Mouse (Mus musculus): ENCODE results near the gene Mllt3.

The Mllt3 gene

GRCm38 (mm10) chr4:87775721-87776120 lies 257.4 kb downstream of the Mllt3 start:
- no peak for DNase-seq (ENCODE audit: low spot score in 2 of 2)

- DNase-seq (ENCODE audit: low spot score in 2 of 2): no peak
Measured at GRCm38 (mm10) chr4:87774515-87774914, 258.6 kb downstream of the Mllt3 start.

GRCm38 (mm10) chr4:87767711-87768561 lies 265.2 kb downstream of the Mllt3 start:
- peak in 1 of 2 experiments; percentile 27 for DNase-seq (ENCODE audit: low spot score in 2 of 2)

GRCm38 (mm10) chr4:87765729-87766128 lies 267.4 kb downstream of the Mllt3 start:
- DNase-seq (ENCODE audit: low spot score in 2 of 2): no peak

- no peak for DNase-seq (ENCODE audit: low spot score in 2 of 2)
Measured at GRCm38 (mm10) chr4:87761075-87761474, 272.1 kb downstream of the Mllt3 start.

GRCm38 (mm10) chr4:87760297-87760696 lies 272.9 kb downstream of the Mllt3 start:
- DNase-seq (ENCODE audit: low spot score in 2 of 2): no peak

- DNase-seq (ENCODE audit: low spot score in 2 of 2): no peak
Measured at GRCm38 (mm10) chr4:87759625-87760024, 273.5 kb downstream of the Mllt3 start.

GRCm38 (mm10) chr4:87759110-87759509 lies 274.1 kb downstream of the Mllt3 start:
- DNase-seq (ENCODE audit: low spot score in 2 of 2): no peak

GRCm38 (mm10) chr4:87751515-87751864 lies 281.7 kb downstream of the Mllt3 start:
- no peak for DNase-seq (ENCODE audit: low spot score in 2 of 2)

- no peak for DNase-seq (ENCODE audit: low spot score in 2 of 2)
Measured at GRCm38 (mm10) chr4:87750856-87751514, 282.2 kb downstream of the Mllt3 start.

- DNase-seq (ENCODE audit: low spot score in 2 of 2): no peak
Measured at GRCm38 (mm10) chr4:87749532-87750234, 283.5 kb downstream of the Mllt3 start.

- no peak for DNase-seq (ENCODE audit: low spot score in 2 of 2)
Measured at GRCm38 (mm10) chr4:87745016-87745645, 288.0 kb downstream of the Mllt3 start.

- peak in 1 of 2 experiments; percentile 9 for DNase-seq (ENCODE audit: low spot score in 2 of 2)
Measured at GRCm38 (mm10) chr4:87739524-87740128, 293.5 kb downstream of the Mllt3 start.

GRCm38 (mm10) chr4:87739104-87739503 lies 294.1 kb downstream of the Mllt3 start:
- DNase-seq (ENCODE audit: low spot score in 2 of 2): no peak

GRCm38 (mm10) chr4:87737201-87737806 lies 295.9 kb downstream of the Mllt3 start:
- DNase-seq (ENCODE audit: low spot score in 2 of 2): no peak

- DNase-seq (ENCODE audit: low spot score in 2 of 2): no peak
Measured at GRCm38 (mm10) chr4:87736779-87737178, 296.4 kb downstream of the Mllt3 start.

- no peak for DNase-seq (ENCODE audit: low spot score in 2 of 2)
Measured at GRCm38 (mm10) chr4:87731118-87731672, 302.0 kb downstream of the Mllt3 start.

- peak; percentile 61 to 68 for DNase-seq (ENCODE audit: low spot score in 2 of 2)
Measured at GRCm38 (mm10) chr4:87728581-87728980, 304.6 kb downstream of the Mllt3 start.

- no peak for DNase-seq (ENCODE audit: low spot score in 2 of 2)
Measured at GRCm38 (mm10) chr4:87723448-87723847, 309.7 kb downstream of the Mllt3 start.
